Mouse (Mus musculus) MEL (cell line): Measurements from ENCODE around the gene Kcnj15. TPM values are rescaled to one million over a fixed set of nuclear protein-coding genes. Genes with fewer than 3 reads are reported as not detected.

Source experiments
- DNase-seq: peaks from one replicate; pipeline ENCODE4 v3.0.0; 2011; ENCODE audit warnings: low read depth, low spot score
- H3K27ac ChIP-seq: 2 replicates; pipeline ENCODE4 v1.5.1; 2012; ENCODE audit warnings: low read depth, mild to moderate bottlenecking, control low read depth, low read length, moderate library complexity; ENCODE audit not compliant: control insufficient read depth
- H3K27me3 ChIP-seq, 2 experiments: fragments of 150-350 bp in 1 of 2; sonication (generic) in 1 of 2; 2 replicates each; pipeline ENCODE4 v1.6.1; 2012; ENCODE audit warnings: low read length in 2 of 2, mild to moderate bottlenecking in 2 of 2, improper control_type of control experiment in 1 of 2, moderate library complexity in 1 of 2; ENCODE audit not compliant: insufficient read depth in 2 of 2, control insufficient read depth in 1 of 2
- H3K36me3 ChIP-seq, 2 experiments: 2 replicates each; pipeline ENCODE4 v1.6.1; 2012 to 2014; ENCODE audit warnings: low read length in 2 of 2, improper control_type of control experiment in 1 of 2, inconsistent platforms in 1 of 2, mild to moderate bottlenecking in 1 of 2; ENCODE audit not compliant: insufficient read depth in 2 of 2, control insufficient read depth in 1 of 2
- H3K4me1 ChIP-seq, 2 experiments: fragments of 150-350 bp in 1 of 2; sonication (generic) in 1 of 2; 2 replicates each; pipeline ENCODE4 v1.6.1; 2012; ENCODE audit warnings: low read length in 2 of 2, improper control_type of control experiment in 1 of 2, mild to moderate bottlenecking in 1 of 2; ENCODE audit not compliant: insufficient read depth in 2 of 2, control insufficient read depth in 1 of 2
- H3K4me3 ChIP-seq, 2 experiments: fragments of 150-350 bp in 1 of 2; sonication (generic) in 1 of 2; 2 replicates each; pipeline ENCODE4 v1.5.1; 2012; ENCODE audit warnings: low read depth in 2 of 2, low read length in 2 of 2, mild to moderate bottlenecking in 2 of 2, moderate library complexity in 2 of 2, control low read depth in 1 of 2, improper control_type of control experiment in 1 of 2; ENCODE audit not compliant: control insufficient read depth in 1 of 2, insufficient read depth in 1 of 2
- H3K79me2 ChIP-seq: 2 replicates; pipeline ENCODE4 v1.6.1; 2012; ENCODE audit warnings: mild to moderate bottlenecking, low read length, moderate library complexity; ENCODE audit not compliant: control insufficient read depth, poor library complexity, insufficient read depth
- H3K9ac ChIP-seq: 2 replicates; pipeline ENCODE4 v1.6.1; 2012; ENCODE audit warnings: low read depth, mild to moderate bottlenecking, control low read depth, low read length, moderate library complexity; ENCODE audit not compliant: control insufficient read depth, poor library complexity, severe bottlenecking
- H3K9me3 ChIP-seq: fragments of 150-350 bp; sonication (generic); replicated peaks from 2 replicates; pipeline ENCODE4 v1.6.1; 2012; ENCODE audit warnings: mild to moderate bottlenecking, low read length, improper control_type of control experiment, moderate library complexity; ENCODE audit not compliant: insufficient read depth
- BHLHE40 ChIP-seq: IDR thresholded peaks from 2 replicates; pipeline ENCODE4 v1.6.1; 2012; ENCODE audit warnings: low read depth, mild to moderate bottlenecking, inconsistent platforms, low read length, improper control_type of control experiment, borderline replicate concordance
- E2F4 ChIP-seq: IDR thresholded peaks from 2 replicates; pipeline ENCODE4 v1.6.1; 2011; ENCODE audit warnings: low read depth, low read length, improper control_type of control experiment, borderline replicate concordance
- ETS1 ChIP-seq: IDR thresholded peaks from 2 replicates; pipeline ENCODE4 v1.6.1; 2012; ENCODE audit warnings: low read depth, mild to moderate bottlenecking, inconsistent platforms, low read length, improper control_type of control experiment, moderate library complexity
- GABPA ChIP-seq: IDR thresholded peaks from 2 replicates; pipeline ENCODE4 v1.6.1; 2012; ENCODE audit warnings: low read depth, mild to moderate bottlenecking, inconsistent platforms, low read length, improper control_type of control experiment, moderate library complexity
- MXI1 ChIP-seq: IDR thresholded peaks from 2 replicates; pipeline ENCODE4 v1.6.1; 2011; ENCODE audit warnings: mild to moderate bottlenecking, low read depth, low read length, improper control_type of control experiment
- MYC ChIP-seq: IDR thresholded peaks from 2 replicates; pipeline ENCODE4 v1.6.1; 2011; ENCODE audit warnings: low read depth, mild to moderate bottlenecking, low read length, improper control_type of control experiment, moderate library complexity
- NELFE ChIP-seq: IDR thresholded peaks from 2 replicates; pipeline ENCODE4 v1.6.1; 2011; ENCODE audit warnings: low read depth, low read length, improper control_type of control experiment
- NRF1 ChIP-seq: IDR thresholded peaks from 2 replicates; pipeline ENCODE4 v1.6.1; 2014; ENCODE audit warnings: low read depth, mild to moderate bottlenecking, inconsistent platforms, low read length, improper control_type of control experiment, moderate library complexity; ENCODE audit not compliant: poor library complexity, insufficient read depth, severe bottlenecking
- POLR2AphosphoS2 ChIP-seq: IDR thresholded peaks from 2 replicates; pipeline ENCODE4 v1.6.1; 2011; ENCODE audit warnings: low read length, improper control_type of control experiment
- RCOR1 ChIP-seq: IDR thresholded peaks from 2 replicates; pipeline ENCODE4 v1.6.1; 2012; ENCODE audit warnings: low read depth, mild to moderate bottlenecking, inconsistent platforms, low read length, improper control_type of control experiment
- SMC3 ChIP-seq: IDR thresholded peaks from 2 replicates; pipeline ENCODE4 v1.6.1; 2011; ENCODE audit warnings: low read depth, low read length, improper control_type of control experiment
- TAL1 ChIP-seq: IDR thresholded peaks from 2 replicates; pipeline ENCODE4 v1.6.1; 2012; ENCODE audit warnings: mild to moderate bottlenecking, inconsistent platforms, low read length, moderate library complexity, mixed read lengths
- TBP ChIP-seq: IDR thresholded peaks from 2 replicates; pipeline ENCODE4 v1.8.0; 2011; ENCODE audit warnings: low read depth, low read length, improper control_type of control experiment
- USF1 ChIP-seq: IDR thresholded peaks from 2 replicates; pipeline ENCODE4 v1.6.1; 2014; ENCODE audit warnings: low read depth, mild to moderate bottlenecking, inconsistent platforms, low read length, improper control_type of control experiment, moderate library complexity
- ZNF384 ChIP-seq: IDR thresholded peaks from 2 replicates; pipeline ENCODE4 v1.6.1; 2012; ENCODE audit warnings: low read depth, mild to moderate bottlenecking, inconsistent platforms, low read length, improper control_type of control experiment
- polyA plus RNA-seq, 2 experiments: library from polyadenylated mRNA; stranded (reverse) in 1 of 2; unstranded in 1 of 2; fragments of >175 nt in 1 of 2; fragments of >200 nt in 1 of 2; gene quantifications; 2 replicates each; pipeline versions ENCODE4 v1.2.1 to v1.2.4; 2012; ENCODE audit warnings: low replicate concordance in 2 of 2, low read depth in 1 of 2; ENCODE audit not compliant: insufficient read length in 2 of 2, insufficient read depth in 1 of 2, missing spikeins in 1 of 2
- total RNA-seq: library from RNA; depleted of rRNA; stranded (reverse); fragments of 300-350 nt; gene quantifications from 2 replicates; pipeline ENCODE4 v1.2.3, GENCODE M21; 2012

Kcnj15 gene
- total and polyA plus RNA-seq, 3 experiments = not detected

- Histone ChIP-seq H3K4me1 (no peaks in the 10 kb centered on the region), H3K9me3 (no peaks in the 10 kb centered on the region), H3K27me3 (no peaks in the 10 kb centered on the region), H3K4me3 (no peak overlapping the region), H3K79me2 (no peaks in the 10 kb centered on the region), H3K36me3 (no peaks in the 10 kb centered on the region), H3K9ac (no peak overlapping the region), H3K27ac (no peak overlapping the region)
- TF ChIP-seq ZNF384 = 0 out of 2 replicates have a peak, but pooled peaks have one; percentile 22
- no peak for TF ChIP-seq E2F4
- no peak for DNase-seq
These were observed 48.3 kb upstream of the Kcnj15 start for GRCm38 (mm10) chr16:95209011-95209466.

GRCm38 (mm10) chr16:95214251-95215197 lies 42.8 kb upstream of the Kcnj15 start:
- Histone ChIP-seq H3K9ac (no peak overlapping the region), H3K27ac (no peak overlapping the region), H3K36me3 (no peaks in the 10 kb centered on the region), H3K4me1 (no peaks in the 10 kb centered on the region), H3K9me3 (no peaks in the 10 kb centered on the region), H3K27me3 (no peaks in the 10 kb centered on the region), H3K79me2 (no peaks in the 10 kb centered on the region), H3K4me3 (no peak overlapping the region)
- TF ChIP-seq NRF1 (no peak), RCOR1 (no peak), TAL1 (no peak), USF1 (no peak), SMC3 (no peak), NELFE (no peak), TBP (no peak), BHLHE40 (no peak), ETS1 (no peak), MYC (no peak), GABPA (no peak), POLR2AphosphoS2 (no peak), MXI1 (no peak)
- DNase-seq = no peak
